Mouse (Mus musculus) myocyte (in vitro differentiated cells): Measurements from ENCODE around the gene Cers5. TPM values are rescaled to one million over a fixed set of nuclear protein-coding genes. Genes with fewer than 3 reads are reported as not detected.
A peak's percentile ranks its signal among the peaks of the same experiment; 100 is the strongest.
"Not testable (repeated sequence)": the region's sequence is repeated elsewhere in the genome, so short reads cannot be mapped to it uniquely, and the experiment has no call there.

ENCODE experiments used
- H3K27me3 ChIP-seq: one replicate; pipeline ENCODE4 v1.6.1; 2011; ENCODE audit not compliant: control insufficient read depth, insufficient read depth, insufficient read length
- H3K36me3 ChIP-seq: one replicate; pipeline ENCODE4 v1.6.1; 2011; ENCODE audit not compliant: control insufficient read depth, insufficient read depth
- H3K4me2 ChIP-seq: one replicate; pipeline ENCODE4 v1.6.1; 2011; ENCODE audit warnings: low read depth, control low read depth
- H3K4me3 ChIP-seq: one replicate; pipeline ENCODE4 v1.5.1; 2011; ENCODE audit warnings: mild to moderate bottlenecking, control low read depth, moderate library complexity
- H3K79me2 ChIP-seq: one replicate; pipeline ENCODE4 v1.6.1; 2011; ENCODE audit not compliant: control insufficient read depth, insufficient read depth
- H3ac ChIP-seq: one replicate; pipeline ENCODE4 v1.6.1; 2011; ENCODE audit not compliant: control insufficient read depth, insufficient read length
- CEBPB ChIP-seq: IDR thresholded peaks from 2 replicates; pipeline ENCODE4 v1.6.1; 2011; ENCODE audit warnings: mild to moderate bottlenecking, moderate library complexity; ENCODE audit not compliant: poor library complexity, insufficient read depth, severe bottlenecking
- E2F4 ChIP-seq: IDR thresholded peaks from one replicate; pipeline ENCODE4 v1.6.1; 2011; ENCODE audit warnings: mild to moderate bottlenecking, control low read depth, moderate library complexity; ENCODE audit not compliant: insufficient read depth
- MAX ChIP-seq: IDR thresholded peaks from one replicate; pipeline ENCODE4 v1.6.1; 2011; ENCODE audit warnings: low read depth, mild to moderate bottlenecking, control low read depth
- MYOD1 ChIP-seq, 3 experiments: IDR thresholded peaks; one replicate each; pipeline ENCODE4 v1.6.1; 2011; ENCODE audit warnings: control low read depth in 2 of 3, low read depth in 2 of 3, mild to moderate bottlenecking in 2 of 3, moderate library complexity in 1 of 3; ENCODE audit not compliant: insufficient read length in 2 of 3, control insufficient read depth in 1 of 3
- MYOG ChIP-seq, 3 experiments: IDR thresholded peaks; one replicate each; pipeline ENCODE4 v1.6.1; 2011; ENCODE audit warnings: control low read depth in 2 of 3, low read depth in 2 of 3, mild to moderate bottlenecking in 2 of 3; ENCODE audit not compliant: insufficient read length in 2 of 3, control insufficient read depth in 1 of 3, insufficient read depth in 1 of 3
- POLR2A ChIP-seq: IDR thresholded peaks from one replicate; pipeline ENCODE4 v1.6.1; 2011; ENCODE audit warnings: low read depth, mild to moderate bottlenecking, control low read depth, moderate library complexity; ENCODE audit not compliant: insufficient read length
- POLR2AphosphoS2 ChIP-seq: IDR thresholded peaks from one replicate; pipeline ENCODE4 v1.6.1; 2011; ENCODE audit warnings: low read depth, control low read depth; ENCODE audit not compliant: insufficient read length
- REST ChIP-seq: IDR thresholded peaks from one replicate; pipeline ENCODE4 v1.6.1; 2011; ENCODE audit warnings: mild to moderate bottlenecking, control low read depth, moderate library complexity; ENCODE audit not compliant: insufficient read depth, insufficient read length
- SRF ChIP-seq: IDR thresholded peaks from one replicate; pipeline ENCODE4 v1.6.1; 2011; ENCODE audit warnings: low read depth; ENCODE audit not compliant: control insufficient read depth, insufficient read length
- TCF12 ChIP-seq: IDR thresholded peaks from one replicate; pipeline ENCODE4 v1.6.1; 2011; ENCODE audit warnings: mild to moderate bottlenecking, control low read depth; ENCODE audit not compliant: poor library complexity, insufficient read depth, severe bottlenecking
- TCF3 ChIP-seq: IDR thresholded peaks from one replicate; pipeline ENCODE4 v1.6.1; 2011; ENCODE audit warnings: low read depth, control low read depth; ENCODE audit not compliant: insufficient read length
- USF1 ChIP-seq: IDR thresholded peaks from one replicate; pipeline ENCODE4 v1.6.1; 2011; ENCODE audit warnings: low read depth, mild to moderate bottlenecking, control low read depth, moderate library complexity
- polyA plus RNA-seq: library from polyadenylated mRNA; unstranded; fragments of >200 nt; fragmentation: generic; extraction: Trizol; gene quantifications from one replicate; pipeline ENCODE4 v1.2.1, GENCODE M21; 2012; ENCODE audit warnings: missing spikeins

Cers5 gene
- polyA plus RNA-seq: 68.6 TPM

DNA sequence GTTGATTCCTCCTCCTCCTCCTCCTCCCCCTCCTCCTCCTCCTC, at the start of gene Cers5:
Gene Cers5 (minus strand): TSS at position 5 of the 44 bp plus-strand sequence.
- Histone ChIP-seq H3K4me2 (peak within 1 kb of the TSS; percentile 87), H3ac (peak within 1 kb of the TSS; percentile 40), H3K4me3 (peak within 1 kb of the TSS; percentile 62), H3K79me2 (peaks cover 37% of the 10 kb centered on the region)
- not testable (repeated sequence) for H3K36me3 ChIP-seq, H3K27me3 ChIP-seq

DNA sequence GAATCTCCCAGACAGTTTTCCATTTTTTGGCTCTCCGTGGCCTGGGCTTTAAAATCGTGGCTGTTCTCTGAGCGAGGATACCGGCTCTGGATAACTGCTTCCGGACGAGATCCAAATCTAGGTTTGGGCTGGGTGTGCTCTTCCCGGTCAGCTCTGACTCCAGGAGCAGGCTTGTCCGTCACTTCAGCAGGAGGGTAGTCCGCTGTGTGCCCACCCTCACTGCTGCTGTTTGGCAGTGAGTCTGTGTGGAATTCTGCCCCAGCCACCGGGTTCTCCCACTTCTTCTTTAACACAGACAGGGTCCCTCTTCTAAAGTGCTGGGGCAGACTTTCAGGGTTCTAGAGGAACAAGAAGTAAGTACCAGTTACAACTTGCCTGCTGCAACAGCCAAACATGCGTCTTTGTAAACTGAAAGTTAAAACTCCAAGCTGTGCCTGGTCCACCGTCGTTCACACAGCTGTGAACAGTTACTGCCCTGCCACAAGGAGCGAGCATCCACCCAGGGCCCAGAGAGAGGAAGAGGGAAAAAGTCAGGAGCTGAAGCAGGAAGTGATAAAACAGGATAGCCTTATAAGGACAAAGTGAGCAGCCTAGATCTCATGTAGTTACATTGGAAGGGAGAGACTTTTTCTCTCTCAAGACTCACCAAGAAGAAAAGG, 47.1 kb upstream of the Cers5 start:
- Histone ChIP-seq H3K4me3 (peak overlapping the region; percentile 72), H3K27me3 (no peaks in the 10 kb centered on the region), H3K4me2 (peak overlapping the region; percentile 70), H3K79me2 (peaks cover 68% of the 10 kb centered on the region), H3K36me3 (peaks cover 10% of the 10 kb centered on the region), H3ac (peak overlapping the region; percentile 46)
- TF ChIP-seq MAX (no peak), SRF (peak; percentile 97), E2F4 (no peak), POLR2AphosphoS2 (peak; percentile 95), USF1 (no peak), MYOG (IDR thresholded peaks at IDR 0.05; ENCODE audit: control insufficient read depth in 1 of 3, insufficient read depth in 1 of 3, insufficient read length in 2 of 3, low read depth in 2 of 3) (peak in 1 of 3 experiments; percentile 36), POLR2A (peak; percentile 95), CEBPB (no peak), MYOD1 (IDR thresholded peaks at IDR 0.05; ENCODE audit: control insufficient read depth in 1 of 3, insufficient read length in 2 of 3, low read depth in 2 of 3) (peak in 2 of 3 experiments; percentile 12 to 39), TCF3 (no peak), REST (no peak), TCF12 (no peak)

DNA sequence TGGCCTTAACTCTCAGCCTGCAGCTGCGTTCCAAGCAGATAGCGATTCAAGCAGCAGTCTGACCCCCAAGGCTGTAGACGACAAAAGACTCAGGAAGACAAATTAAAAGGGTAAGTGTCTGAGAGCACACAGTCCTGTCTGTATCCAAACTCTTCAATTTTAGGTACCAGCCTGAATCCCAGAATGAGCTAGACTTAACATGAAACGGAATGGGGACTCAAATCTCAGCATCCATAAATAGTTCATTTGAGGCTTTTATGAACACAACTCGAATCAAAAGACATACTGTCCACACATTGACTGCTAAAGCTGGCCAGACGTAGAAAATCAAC, 46.4 kb upstream of the Cers5 start:
- peaks cover 71% of the 10 kb centered on the region for H3K79me2 ChIP-seq
- H3K27me3 ChIP-seq: no peaks in the 10 kb centered on the region
- peak overlapping the region; percentile 70 for H3K4me2 ChIP-seq
- peak overlapping the region; percentile 46 for H3ac ChIP-seq
- peak overlapping the region; percentile 72 for H3K4me3 ChIP-seq
- no peak for TF ChIP-seq E2F4
- TF ChIP-seq CEBPB: no peak
- no peak for TF ChIP-seq POLR2A
- no peak for TF ChIP-seq MYOD1 (IDR thresholded peaks at IDR 0.05; ENCODE audit: control insufficient read depth in 1 of 3, insufficient read length in 2 of 3, low read depth in 2 of 3)
- no peak for TF ChIP-seq POLR2AphosphoS2
- no peak for TF ChIP-seq TCF12
- TF ChIP-seq SRF: no peak
- TF ChIP-seq REST: no peak
- TF ChIP-seq USF1: no peak
- TF ChIP-seq TCF3: no peak
- TF ChIP-seq MAX: no peak
- TF ChIP-seq MYOG (IDR thresholded peaks at IDR 0.05; ENCODE audit: control insufficient read depth in 1 of 3, insufficient read depth in 1 of 3, insufficient read length in 2 of 3, low read depth in 2 of 3): no peak
- H3K36me3 ChIP-seq: peaks cover 10% of the 10 kb centered on the region

DNA sequence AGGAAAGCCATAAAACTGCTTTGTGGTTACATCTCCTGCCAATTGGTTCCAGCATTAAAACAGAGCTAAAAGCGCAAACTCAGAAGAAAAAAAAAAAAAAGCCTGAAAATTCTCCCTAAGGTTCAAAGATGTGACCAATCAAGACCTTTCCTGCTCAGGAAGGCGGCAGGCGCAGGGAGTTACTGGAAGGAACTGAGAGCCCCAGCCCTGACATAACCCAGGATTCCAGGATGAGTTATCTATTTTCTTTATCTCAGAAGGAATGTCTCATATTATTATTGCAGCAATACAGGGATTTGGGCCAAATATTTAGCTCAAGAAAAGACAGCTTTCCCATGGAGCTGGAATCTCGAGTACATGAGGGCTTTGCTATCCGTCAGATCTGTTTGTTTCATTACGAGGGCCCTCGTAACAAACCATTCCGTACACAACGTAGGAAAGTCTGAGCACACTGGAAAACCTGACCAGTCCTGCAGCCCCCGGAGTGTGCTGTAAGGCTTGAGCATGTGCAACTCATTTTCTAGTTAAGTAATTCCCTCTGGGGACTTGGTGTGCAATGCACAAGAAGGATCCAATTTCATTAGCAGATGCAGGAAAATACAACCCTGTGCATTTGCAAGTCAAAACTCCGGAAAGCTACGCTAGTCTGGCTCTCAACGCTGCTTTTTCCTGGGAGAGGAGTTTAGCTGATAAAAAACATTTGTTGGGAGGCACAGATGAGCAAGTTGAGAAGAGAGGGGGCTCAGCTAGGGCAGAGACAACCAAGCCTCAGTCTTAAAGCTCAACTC, 45.8 kb upstream of the Cers5 start:
- peak overlapping the region; percentile 72 for H3K4me3 ChIP-seq
- H3K36me3 ChIP-seq: peaks cover 13% of the 10 kb centered on the region
- peak overlapping the region; percentile 46 for H3ac ChIP-seq
- H3K4me2 ChIP-seq: peak overlapping the region; percentile 70
- no peak for TF ChIP-seq POLR2AphosphoS2
- TF ChIP-seq CEBPB: peak; percentile 66
- TF ChIP-seq MYOD1 (IDR thresholded peaks at IDR 0.05; ENCODE audit: control insufficient read depth in 1 of 3, insufficient read length in 2 of 3, low read depth in 2 of 3): no peak
- TF ChIP-seq POLR2A: peak; percentile 50
- TF ChIP-seq TCF3: no peak
- H3K27me3 ChIP-seq: no peaks in the 10 kb centered on the region
- H3K79me2 ChIP-seq: peaks cover 77% of the 10 kb centered on the region

DNA sequence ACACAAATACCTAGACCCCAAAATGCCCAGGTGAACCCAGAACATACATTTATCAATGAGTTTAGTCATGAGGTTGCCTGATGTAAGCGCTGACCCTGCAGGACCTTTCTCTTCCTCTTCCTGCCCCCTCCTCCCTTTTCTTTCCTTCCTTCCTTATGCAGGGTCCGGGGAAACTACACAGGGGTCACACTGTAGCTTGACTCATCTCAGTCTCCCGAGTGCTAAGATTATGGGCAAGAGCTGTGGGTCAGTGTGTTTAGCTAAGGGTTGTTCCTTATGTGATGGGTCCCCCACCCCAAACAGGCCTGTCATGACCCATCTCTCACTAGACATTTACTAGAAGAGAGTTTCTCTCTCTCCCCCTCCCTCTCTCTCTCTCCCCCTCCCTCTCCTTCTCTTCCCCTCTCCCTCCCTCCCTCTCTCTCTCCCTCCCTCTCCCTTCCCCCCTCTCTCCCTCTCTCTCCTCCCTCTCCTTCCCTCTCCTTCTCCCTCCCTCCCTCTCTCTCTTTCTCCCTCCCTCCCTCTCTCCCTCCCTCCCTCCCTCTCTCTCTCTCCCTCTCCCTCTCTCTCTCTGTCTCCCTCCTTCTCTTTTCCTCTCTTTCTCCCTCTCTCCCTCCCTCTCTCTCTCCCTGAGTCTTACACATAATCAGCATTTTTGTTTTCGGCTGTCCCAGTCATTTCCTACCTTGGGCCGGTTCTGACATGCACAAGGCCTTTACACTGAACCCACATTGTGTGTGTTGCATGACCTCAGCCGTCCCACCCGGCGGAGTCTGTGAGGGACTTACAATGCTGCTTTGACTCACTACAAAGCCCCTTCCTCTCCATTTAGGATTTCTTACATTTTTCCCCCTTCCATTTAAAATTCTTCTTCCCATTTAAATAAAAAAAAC, 44.9 kb upstream of the Cers5 start:
- H3K36me3 ChIP-seq: peaks cover 22% of the 10 kb centered on the region
- peaks cover 86% of the 10 kb centered on the region for H3K79me2 ChIP-seq
- TF ChIP-seq E2F4 (no peak), POLR2AphosphoS2 (peak; percentile 74), SRF (no peak), MYOD1 (IDR thresholded peaks at IDR 0.05; ENCODE audit: control insufficient read depth in 1 of 3, insufficient read length in 2 of 3, low read depth in 2 of 3) (no peak), POLR2A (peak; percentile 45), MAX (no peak), USF1 (no peak)
- H3K27me3 ChIP-seq: no peaks in the 10 kb centered on the region
- H3K4me2 ChIP-seq: peak overlapping the region; percentile 91
- peak overlapping the region; percentile 72 for H3K4me3 ChIP-seq
- peak overlapping the region; percentile 46 for H3ac ChIP-seq
